8 mouse cellular contexts compared by ENCODE assay signal in the genomic region with DNA sequence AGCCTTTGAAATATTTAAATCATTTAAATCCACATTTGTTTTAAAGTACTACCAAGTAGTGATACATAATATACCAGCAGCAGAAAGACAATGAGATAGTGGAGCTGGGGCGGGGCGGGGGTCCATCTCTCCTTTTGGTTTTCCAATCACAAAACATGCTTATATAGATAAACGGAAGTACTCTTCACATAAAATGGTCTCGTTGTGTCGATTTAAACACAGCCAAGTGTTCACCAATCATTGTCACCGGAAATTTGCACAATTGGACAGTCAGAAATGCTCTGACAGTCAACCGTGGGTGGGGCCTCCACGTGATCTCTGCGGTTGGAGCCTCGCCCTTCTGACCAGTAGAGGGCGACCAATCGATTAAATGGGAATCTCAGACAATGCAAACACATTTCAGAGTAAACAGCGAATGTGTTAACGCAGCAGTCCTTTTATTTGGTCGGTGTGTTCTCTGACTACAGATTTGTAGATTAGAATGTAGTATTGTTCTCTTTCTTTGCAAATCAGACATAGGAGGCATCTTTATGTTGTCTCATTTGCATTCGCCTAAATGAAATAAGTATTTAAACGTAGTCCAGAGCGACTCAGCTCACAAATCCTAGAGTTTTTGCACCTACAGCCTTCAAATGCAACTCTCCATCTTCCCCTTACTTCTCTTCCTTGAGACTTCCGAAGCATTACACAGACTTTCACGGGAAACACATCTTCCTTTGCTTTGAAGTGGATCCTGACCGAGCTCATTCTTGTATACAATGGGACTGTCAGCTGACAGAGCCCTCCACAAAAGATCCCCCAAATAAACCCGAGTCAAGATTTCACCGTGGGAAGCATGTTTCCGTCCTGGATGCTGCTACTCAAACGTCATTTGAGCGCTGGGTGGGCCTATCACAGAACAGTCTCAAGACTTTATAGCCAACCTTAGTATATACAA. TPM values are rescaled to one million over a fixed set of nuclear protein-coding genes. Genes with fewer than 3 reads are reported as not detected.
A peak's percentile ranks its signal among the peaks of the same experiment; 100 is the strongest.
DNase-seq lines count a peak whose midpoint lies in the region; ATAC-seq lines count a peak whose summit lies in the region.

No protein-coding gene starts in this region.

- DNase-seq in adipocyte (ENCODE audit: low spot score), result peak; percentile 93
- peak; percentile 96 for DNase-seq in embryo, embryonic 10 days (ENCODE audit: low spot score)
- peak; percentile 80 for DNase-seq in gastrocnemius, postnatal 10 days
- peak; percentile 98 for DNase-seq in induced T-regulatory cell, adult 2 months (ENCODE audit: low read depth)
- peak; percentile 87 to 96 for DNase-seq in left cerebral cortex, adult 9 months (ENCODE audit: low spot score in 2 of 2)
- peak; percentile 80 for DNase-seq in right cerebral cortex, postnatal 14 days
- DNase-seq in urinary bladder, postnatal 36 days (ENCODE audit: low spot score in 2 of 2), result peak; percentile 76 to 88

- peak; percentile 79 for ATAC-seq in megakaryocyte progenitor cell, adult 5-6 weeks (replicated peaks; ENCODE audit: poor library complexity)

RNA-seq across cellular contexts. Expression of a gene that starts 8.3 kb away (rescaled TPM):
- total RNA-seq in gastrocnemius, postnatal 10 days (2021), result under 1 TPM; 0.16 to 0.47 TPM
- not detected in 2 replicates for total RNA-seq in megakaryocyte progenitor cell, adult 5-6 weeks (2015)
- not detected in 2 replicates for total RNA-seq in megakaryocyte progenitor cell, adult 5-6 weeks (2017)

RNA-seq across cellular contexts. Expression of a gene that starts 38.1 kb away (rescaled TPM):
- 1 to 10 TPM; 1.6 to 2.0 TPM for total RNA-seq in gastrocnemius, postnatal 10 days (2021)
- total RNA-seq in megakaryocyte progenitor cell, adult 5-6 weeks (2015), result 10.8 and 15.2 TPM in 2 replicates
- 14.1 and 19.2 TPM in 2 replicates for total RNA-seq in megakaryocyte progenitor cell, adult 5-6 weeks (2017)

RNA-seq across cellular contexts. Expression of a gene that starts 38.2 kb away (rescaled TPM):
- total RNA-seq in gastrocnemius, postnatal 10 days (2021), result 1 to 10 TPM; 4.6 to 4.8 TPM
- total RNA-seq in megakaryocyte progenitor cell, adult 5-6 weeks (2015), result 0.83 and 3.3 TPM in 2 replicates
- 1.8 TPM in 1 of 2 replicates, not detected in the other for total RNA-seq in megakaryocyte progenitor cell, adult 5-6 weeks (2017)

Comparison
In these comparisons a context has a peak if more than half of its experiments do, and no peak if none do; other contexts are left out.
1. Peak in every context shown above with its lines: DNase-seq and ATAC-seq.